Mouse (Mus musculus) liver, adult 2 months (tissue): ENCODE measurements around the gene Hirip3. TPM values are rescaled to one million over a fixed set of nuclear protein-coding genes. Genes with fewer than 3 reads are reported as not detected.

Experiments
- DNase-seq: peaks from one replicate; pipeline ENCODE4 v3.0.0-alpha.2; 2011; ENCODE audit warnings: low read depth, low spot score; ENCODE audit errors: extremely low read depth
- H3K27ac ChIP-seq: fragments of 200-500 bp; replicated peaks from 2 replicates; pipeline ENCODE4 v1.5.1; 2012; ENCODE audit warnings: low read depth, mild to moderate bottlenecking, control low read depth, inconsistent platforms, low read length; ENCODE audit not compliant: insufficient read depth
- H3K27me3 ChIP-seq: fragments of 200-500 bp; 2 replicates; pipeline ENCODE4 v1.6.1; 2012; ENCODE audit warnings: mild to moderate bottlenecking, moderate library complexity, low read length, inconsistent platforms; ENCODE audit not compliant: control insufficient read depth, insufficient read depth
- H3K36me3 ChIP-seq: fragments of 200-500 bp; 2 replicates; pipeline ENCODE4 v1.6.1; 2012; ENCODE audit warnings: low read length, inconsistent platforms; ENCODE audit not compliant: control insufficient read depth, insufficient read depth
- H3K4me1 ChIP-seq: fragments of 200-500 bp; 2 replicates; pipeline ENCODE4 v1.6.1; 2011; ENCODE audit warnings: low read length; ENCODE audit not compliant: control insufficient read depth, insufficient read depth
- H3K4me3 ChIP-seq: fragments of 200-500 bp; 2 replicates; pipeline ENCODE4 v1.5.1; 2011; ENCODE audit warnings: low read depth, mild to moderate bottlenecking, control low read depth, low read length, moderate library complexity; ENCODE audit not compliant: insufficient read depth
- H3K79me2 ChIP-seq: fragments of 200-500 bp; 2 replicates; pipeline ENCODE4 v1.6.1; 2012; ENCODE audit warnings: inconsistent platforms, mild to moderate bottlenecking, low read length, moderate library complexity; ENCODE audit not compliant: control insufficient read depth, insufficient read depth
- H3K9ac ChIP-seq: fragments of 200-500 bp; 2 replicates; pipeline ENCODE4 v1.6.1; 2012; ENCODE audit warnings: low read depth, mild to moderate bottlenecking, control low read depth, inconsistent platforms, low read length
- CTCF ChIP-seq: fragments of 200-500 bp; IDR thresholded peaks from 2 replicates; pipeline ENCODE4 v1.5.1; 2011; ENCODE audit warnings: low read depth, low read length, control low read depth
- POLR2A ChIP-seq: fragments of 200-500 bp; IDR thresholded peaks from 2 replicates; pipeline ENCODE4 v1.6.1; 2011; ENCODE audit warnings: low read length, control low read depth; ENCODE audit not compliant: insufficient read depth; ENCODE audit errors: extremely low read depth
- WGBS: fragments of 180-500 bp; shearing (Covaris S2); methylation state at CpG from one replicate; pipeline ENCODE4 v1.1.7; 2018; 5-methylcytosine and 5-hydroxymethylcytosine counted together
- polyA plus RNA-seq: library from polyadenylated mRNA; depleted of rRNA; stranded (reverse); fragments of >200 nt; gene quantifications from 2 replicates; pipeline ENCODE4 v1.2.3, GENCODE M21; 2012
- total RNA-seq: library from RNA; depleted of rRNA; stranded (reverse); fragments of >200 nt; gene quantifications from 2 replicates; pipeline ENCODE4 v1.2.3, GENCODE M21; 2014

The Hirip3 gene
- total and polyA plus RNA-seq, 2 experiments: 1.0 to 2.4 TPM

DNA sequence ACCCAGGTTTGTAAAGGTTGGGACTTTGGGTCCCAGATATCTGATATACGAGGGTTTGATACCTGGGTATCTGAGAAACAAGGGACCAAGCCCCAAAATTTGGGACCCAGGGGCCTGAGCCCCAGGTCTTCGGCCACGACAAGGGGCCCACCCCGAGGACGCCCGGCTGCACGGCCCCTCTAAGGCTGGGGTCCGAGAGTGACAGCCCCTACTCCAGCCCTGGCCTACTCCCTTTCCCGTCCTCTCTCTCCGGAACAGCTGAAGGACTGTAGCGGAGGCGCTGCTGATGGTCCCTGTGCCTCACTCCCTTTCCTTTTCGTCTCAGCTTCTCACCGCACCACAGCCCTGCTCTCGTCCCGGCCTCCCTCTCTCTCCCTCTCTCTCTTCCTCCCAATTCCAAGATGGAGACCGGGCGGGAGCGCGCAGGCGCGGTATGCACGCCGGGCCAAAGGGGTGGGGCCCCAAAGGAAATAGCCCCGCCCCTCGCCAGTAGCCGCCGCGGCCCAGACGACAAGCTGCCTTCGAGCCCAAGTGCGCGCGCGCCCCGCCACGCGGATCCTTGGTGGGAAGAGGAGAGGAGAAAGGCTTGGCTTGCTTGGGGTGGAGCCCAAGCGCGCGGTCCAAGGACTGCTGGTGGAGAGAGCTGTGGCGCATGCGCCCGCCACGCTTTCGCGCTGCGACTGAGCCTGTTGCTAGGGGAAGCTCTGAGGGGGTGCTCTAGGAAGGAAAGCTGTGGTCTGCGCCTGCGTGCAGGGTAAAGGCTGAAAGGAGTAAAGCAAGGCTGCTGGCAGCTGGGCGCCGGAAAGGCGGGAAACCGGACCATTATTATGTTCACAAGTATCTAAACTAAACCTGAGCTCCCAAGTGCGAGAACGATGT is 22.8 kb downstream of the Hirip3 start, which contains the start of gene Taok2:
TSS of gene Taok2 (minus strand) at position 418 of the 879 bp plus-strand sequence.
- Histone ChIP-seq H3K4me1 (peaks cover 4% of the 10 kb centered on the region), H3K79me2 (peaks cover 8% of the 10 kb centered on the region; the same call in 1 of the 2 replicates), H3K9ac (peak within 1 kb of the TSS; percentile 92), H3K27me3 (no peaks in the 10 kb centered on the region), H3K27ac (peak within 1 kb of the TSS; percentile 72), H3K36me3 (peaks cover 26% of the 10 kb centered on the region), H3K4me3 (peak within 1 kb of the TSS; percentile 85)
- DNase-seq: peak; percentile 80
- WGBS: 2% methylated on average over 56 of the region's 56 CpGs
- peak; percentile 61 for TF ChIP-seq POLR2A
- TF ChIP-seq CTCF: no peak

DNA sequence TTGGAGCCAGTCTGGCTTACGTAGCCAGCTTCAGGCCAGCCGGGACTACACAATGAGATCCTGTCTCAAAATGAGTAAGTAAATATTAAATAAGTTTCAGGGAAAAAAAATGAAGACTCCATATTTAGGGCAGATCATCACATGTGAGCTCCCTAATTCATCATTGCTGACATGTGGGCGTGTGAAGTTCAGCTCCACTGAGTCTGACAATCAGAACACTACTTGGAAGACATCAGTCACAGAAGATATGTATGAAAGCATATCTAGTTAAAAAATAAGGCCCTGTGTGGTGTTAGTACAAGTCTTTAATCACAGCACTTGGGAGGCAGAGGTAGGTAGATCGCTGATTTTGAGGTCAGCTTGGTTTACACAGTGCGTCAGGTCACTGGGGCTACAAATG is 25.5 kb downstream of the Hirip3 start:
- Histone ChIP-seq H3K4me3 (no peak overlapping the region), H3K27ac (no peak overlapping the region), H3K36me3 (peaks cover 36% of the 10 kb centered on the region), H3K79me2 (peaks cover 8% of the 10 kb centered on the region; the same call in 1 of the 2 replicates), H3K27me3 (no peaks in the 10 kb centered on the region), H3K9ac (no peak overlapping the region), H3K4me1 (peaks cover 4% of the 10 kb centered on the region)
- DNase-seq: no peak
- 77% methylated on average over 5 of the region's 5 CpGs for WGBS
- TF ChIP-seq POLR2A (no peak), CTCF (no peak)

- H3K4me1 ChIP-seq: peaks cover 1% of the 10 kb centered on the region
- WGBS: 57% methylated on average over 7 of the region's 7 CpGs
- no peak overlapping the region for H3K27ac ChIP-seq
- TF ChIP-seq POLR2A: no peak
- peak; percentile 70 for TF ChIP-seq CTCF
- DNase-seq: no peak
- H3K27me3 ChIP-seq: no peaks in the 10 kb centered on the region
- H3K4me3 ChIP-seq: peak overlapping the region; percentile 40; the same call in 1 of the 2 replicates
- no peak overlapping the region for H3K9ac ChIP-seq
- H3K79me2 ChIP-seq: peaks cover 4% of the 10 kb centered on the region; the same call in 1 of the 2 replicates
- H3K36me3 ChIP-seq: peaks cover 37% of the 10 kb centered on the region
These were observed 27.1 kb downstream of the Hirip3 start for GRCm38 (mm10) chr7:126888852-126889251.

GRCm38 (mm10) chr7:126896912-126897311 is 35.1 kb downstream of the Hirip3 start:
- 94% methylated on average over 5 of the region's 5 CpGs for WGBS
- TF ChIP-seq CTCF: 0 out of 2 replicates have a peak, but pooled peaks have one; percentile 1
- no peak for TF ChIP-seq POLR2A
- DNase-seq: no peak
- 0 out of 2 replicates have a peak, but pooled peaks cover 4% of the 10 kb centered on the region for H3K4me1 ChIP-seq
- no peaks in the 10 kb centered on the region for H3K27me3 ChIP-seq
- H3K79me2 ChIP-seq: peaks cover 5% of the 10 kb centered on the region; the same call in 1 of the 2 replicates
- H3K4me3 ChIP-seq: peak overlapping the region; percentile 22; the same call in 1 of the 2 replicates
- peak overlapping the region; percentile 69 for H3K27ac ChIP-seq
- peaks cover 36% of the 10 kb centered on the region for H3K36me3 ChIP-seq
- peak overlapping the region; percentile 15; the same call in 1 of the 2 replicates for H3K9ac ChIP-seq

DNA sequence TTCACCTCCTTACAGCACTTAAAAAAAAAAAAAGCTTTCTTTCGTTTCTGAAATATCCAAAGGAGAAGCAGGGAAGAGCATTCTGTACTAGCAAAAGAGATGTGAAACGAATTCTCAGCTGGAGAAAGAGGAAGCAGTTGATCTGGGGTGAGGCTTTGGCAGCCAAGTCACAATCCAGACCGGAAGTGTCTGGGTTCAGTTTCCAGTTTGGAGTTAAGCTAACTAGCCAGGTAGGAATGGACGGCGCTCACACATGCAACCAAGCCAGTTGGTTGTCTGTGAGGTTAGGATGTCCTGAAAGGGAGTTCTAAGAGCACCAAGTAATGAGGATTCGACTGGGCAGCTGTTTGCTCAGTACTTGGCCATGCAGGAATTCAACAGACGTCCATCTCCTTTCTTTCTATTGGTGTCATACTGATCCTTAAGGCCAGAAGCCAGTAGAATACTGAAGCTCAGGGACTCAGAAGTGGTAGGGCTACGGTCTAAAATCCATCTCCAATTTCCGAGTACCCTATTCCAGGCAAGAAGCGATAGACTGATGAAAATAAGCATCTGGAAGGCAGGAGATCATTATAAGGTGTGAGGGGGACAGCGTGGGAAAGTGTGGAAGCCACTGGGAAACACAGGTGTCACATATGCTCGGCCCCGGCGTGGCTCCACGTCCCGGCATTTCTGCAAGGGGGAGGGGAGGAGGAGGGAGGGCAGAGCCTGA is 35.8 kb downstream of the Hirip3 start:
- TF ChIP-seq POLR2A (no peak), CTCF (no peak)
- peak overlapping the region; percentile 79 for H3K4me3 ChIP-seq
- H3K79me2 ChIP-seq: peaks cover 6% of the 10 kb centered on the region; the same call in 1 of the 2 replicates
- 0 out of 2 replicates have a peak, but pooled peaks cover 4% of the 10 kb centered on the region for H3K4me1 ChIP-seq
- H3K27ac ChIP-seq: peak overlapping the region; percentile 64
- H3K9ac ChIP-seq: peak overlapping the region; percentile 76
- H3K36me3 ChIP-seq: peaks cover 36% of the 10 kb centered on the region
- peak; percentile 43 for DNase-seq
- no peaks in the 10 kb centered on the region for H3K27me3 ChIP-seq
- WGBS: 50% methylated on average over 16 of the region's 16 CpGs
